Mouse (Mus musculus) liver, adult 2 months (tissue): Measurements from ENCODE around the gene Fcgrt.

Source experiments
- CTCF ChIP-seq: fragments of 200-500 bp; IDR thresholded peaks from 2 replicates; pipeline ENCODE4 v1.5.1; 2011; ENCODE audit warnings: low read depth, low read length, control low read depth
- POLR2A ChIP-seq: fragments of 200-500 bp; IDR thresholded peaks from 2 replicates; pipeline ENCODE4 v1.6.1; 2011; ENCODE audit warnings: low read length, control low read depth; ENCODE audit not compliant: insufficient read depth; ENCODE audit errors: extremely low read depth

GRCm38 (mm10) chr7:45124224-45125143, 20.8 kb upstream of the Fcgrt start, which contains the start of gene Rps11:
- no peak for TF ChIP-seq CTCF
- TF ChIP-seq POLR2A: peak; percentile 63; the same call in 1 of the 2 replicates
